Mouse (Mus musculus) liver, embryonic 14.5 days (tissue): ENCODE measurements around the gene Cks1brt.
"Not testable (repeated sequence)": the region's sequence is repeated elsewhere in the genome, so short reads cannot be mapped to it uniquely, and the experiment has no call there.

Experiments used
- CTCF ChIP-seq: IDR thresholded peaks from 2 replicates; pipeline ENCODE4 v1.5.1; 2016; ENCODE audit warnings: antibody characterized with exemption, low read depth, control low read depth
- EP300 ChIP-seq: IDR thresholded peaks from 2 replicates; pipeline ENCODE4 v1.6.1; 2016; ENCODE audit warnings: antibody characterized with exemption, low read depth

DNA sequence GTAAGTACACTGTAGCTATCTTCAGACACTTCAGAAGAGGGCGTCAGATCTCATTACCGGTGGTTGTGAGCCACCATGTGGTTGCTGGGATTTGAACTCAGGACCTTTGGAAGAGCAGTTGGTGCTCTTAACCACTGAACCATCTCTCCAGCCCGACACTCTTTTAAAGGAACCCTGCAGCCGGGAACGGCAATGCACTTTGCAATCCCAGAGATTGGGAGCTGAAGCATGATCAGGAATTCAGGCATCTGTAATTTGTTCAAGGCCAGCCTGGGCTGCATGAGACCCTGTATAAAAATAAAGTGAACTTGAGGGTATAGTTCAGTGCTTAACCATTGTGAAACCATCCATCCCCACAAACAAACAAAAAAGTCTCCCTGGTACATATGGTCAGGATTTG is 31.5 kb upstream of the Cks1brt start:
- TF ChIP-seq CTCF, EP300: not testable (repeated sequence)
